Mouse (Mus musculus) layer of hippocampus, adult 18-20 months (tissue): ENCODE results near the gene Zfp978. TPM values are rescaled to one million over a fixed set of nuclear protein-coding genes. Genes with fewer than 3 reads are reported as not detected.

Experiments used
- total RNA-seq, 2 experiments: library from RNA; stranded (reverse); gene quantifications; 2 replicates each; pipeline ENCODE4 v1.2.3; 2021

Gene Zfp978
- total RNA-seq, 2 experiments from 2014 or later, result not detected

Other genes starting within 250 kb of the Zfp978 start
- 1 to 10 TPM; 6.9 to 8.8 TPM for gene Zfp991, start 229.3 kb upstream of the Zfp978 start, total RNA-seq
- gene Zfp988, start 55.6 kb upstream of the Zfp978 start, total RNA-seq, result under 1 TPM; 0.33 to 0.40 TPM
- gene Zfp982, start 131.1 kb downstream of the Zfp978 start, total RNA-seq, result 1 to 10 TPM; 2.3 to 2.9 TPM
- gene Gm16503, start 178.9 kb downstream of the Zfp978 start, total RNA-seq, result under 1 TPM in 1 of 2 experiments, not detected in 1; 0.20 TPM
- not detected for gene Zfp985, start 192.0 kb downstream of the Zfp978 start, total RNA-seq